Mouse (Mus musculus) midbrain, postnatal 0 days (tissue): ENCODE data around the gene Gm49378. TPM values are rescaled to one million over a fixed set of nuclear protein-coding genes. Genes with fewer than 3 reads are reported as not detected.

Experiments used
- ATAC-seq: fragments of 200-750 bp; cut with Nextera tagmentation; 2 replicates; pipeline ENCODE4 v1.8.0; 2017; ENCODE audit warnings: moderate number of reproducible peaks, mild to moderate bottlenecking, moderate TSS enrichment, moderate library complexity; ENCODE audit not compliant: low FRiP score
- DNase-seq: peaks from one replicate; pipeline ENCODE4 v3.0.0-alpha.2; 2015; ENCODE audit warnings: low spot score
- H3K27ac ChIP-seq: fragments of 300-500 bp; sonication (generic); 2 replicates; pipeline ENCODE4 v1.5.1; 2014; ENCODE audit warnings: low read depth, mild to moderate bottlenecking, low read length, mixed read lengths
- H3K27me3 ChIP-seq: fragments of 300-500 bp; sonication (generic); 2 replicates; pipeline ENCODE4 v1.6.1; 2014; ENCODE audit warnings: low read length, control low read depth, mixed read lengths; ENCODE audit not compliant: insufficient read depth
- H3K36me3 ChIP-seq: fragments of 300-500 bp; sonication (generic); 2 replicates; pipeline ENCODE4 v1.6.1; 2014; ENCODE audit warnings: low read length, control low read depth, mixed read lengths; ENCODE audit not compliant: insufficient read depth
- H3K4me1 ChIP-seq: fragments of 300-500 bp; sonication (generic); 2 replicates; pipeline ENCODE4 v1.6.1; 2014; ENCODE audit warnings: mild to moderate bottlenecking, control low read depth, antibody characterized with exemption, low read length, mixed read lengths; ENCODE audit not compliant: insufficient read depth
- H3K4me2 ChIP-seq: fragments of 300-500 bp; sonication (generic); 2 replicates; pipeline ENCODE4 v1.6.1; 2014; ENCODE audit warnings: low read depth, mild to moderate bottlenecking, low read length, mixed read lengths; ENCODE audit not compliant: poor library complexity, severe bottlenecking
- H3K4me3 ChIP-seq: fragments of 300-500 bp; sonication (generic); 2 replicates; pipeline ENCODE4 v1.5.1; 2014; ENCODE audit warnings: low read depth, mild to moderate bottlenecking, low read length, moderate library complexity
- H3K9ac ChIP-seq: fragments of 300-500 bp; sonication (generic); replicated peaks from 2 replicates; pipeline ENCODE4 v1.6.1; 2014; ENCODE audit warnings: mild to moderate bottlenecking, low read length, moderate library complexity, mixed read lengths; ENCODE audit not compliant: poor library complexity, severe bottlenecking
- H3K9me3 ChIP-seq: fragments of 300-500 bp; sonication (generic); 2 replicates; pipeline ENCODE4 v1.6.1; 2016; ENCODE audit warnings: low read length, control low read depth
- CTCF ChIP-seq: IDR thresholded peaks from 2 replicates; pipeline ENCODE4 v1.5.1; 2016; ENCODE audit warnings: antibody characterized with exemption, mild to moderate bottlenecking
- WGBS: fragments of 180-500 bp; shearing (Covaris S2); extraction: QIAGEN DNeasy Blood & Tissue Kit; methylation state at CpG from one replicate; pipeline ENCODE4 v1.1.7; 2014; 5-methylcytosine and 5-hydroxymethylcytosine counted together
- polyA plus RNA-seq: library from polyadenylated mRNA; unstranded; fragments of >200 nt; fragmentation: Nextera tagmentation; extraction: Ambion mirVana; gene quantifications from 2 replicates; pipeline ENCODE4 v1.2.1, GENCODE M21; 2015
- total RNA-seq: library from RNA; depleted of rRNA; stranded (reverse); fragments of >200 nt; gene quantifications from 2 replicates; pipeline ENCODE4 v1.2.3, GENCODE M21; 2014

Gene Gm49378
- total and polyA plus RNA-seq, 2 experiments from 2014 or later, result 2.8 to 6.7 TPM

GRCm38 (mm10) chr14:55656935-55657334 lies 19.2 kb upstream of the Gm49378 start:
- no peaks in the 10 kb centered on the region for H3K27me3 ChIP-seq
- ATAC-seq (no peak), DNase-seq (no peak)
- no peak overlapping the region for H3K4me2 ChIP-seq
- H3K36me3 ChIP-seq, result 0 out of 2 replicates have a peak, but pooled peaks cover 10% of the 10 kb centered on the region
- WGBS, result 90% methylated on average over 3 of the region's 3 CpGs
- no peaks in the 10 kb centered on the region for H3K4me1 ChIP-seq
- H3K9me3 ChIP-seq, result no peaks in the 10 kb centered on the region
- no peak for TF ChIP-seq CTCF
- H3K27ac ChIP-seq, result no peak overlapping the region
- no peak overlapping the region for H3K4me3 ChIP-seq
- no peak overlapping the region for H3K9ac ChIP-seq

- no peak for TF ChIP-seq CTCF
- DNase-seq (no peak), ATAC-seq (no peak)
- Histone ChIP-seq H3K36me3 (no peaks in the 10 kb centered on the region), H3K4me1 (no peaks in the 10 kb centered on the region), H3K9me3 (no peaks in the 10 kb centered on the region), H3K4me3 (no peak overlapping the region), H3K27ac (no peak overlapping the region), H3K4me2 (no peak overlapping the region), H3K27me3 (no peaks in the 10 kb centered on the region), H3K9ac (no peak overlapping the region)
- 89% methylated on average over 7 of the region's 7 CpGs for WGBS
Measured at GRCm38 (mm10) chr14:55651528-55651927, 13.8 kb upstream of the Gm49378 start.

GRCm38 (mm10) chr14:55649884-55650283 lies 12.2 kb upstream of the Gm49378 start, which contains the start of gene Tssk4:
Gene Tssk4 (plus strand): TSS chr14:55650184.
- H3K4me2 ChIP-seq, result no peak within 1 kb of the TSS

GRCm38 (mm10) chr14:55644261-55644888 lies 6.7 kb upstream of the Gm49378 start:
- H3K4me3 ChIP-seq, result peak overlapping the region; percentile 97
- no peaks in the 10 kb centered on the region for H3K9me3 ChIP-seq
- no peaks in the 10 kb centered on the region for H3K27me3 ChIP-seq
- no peak overlapping the region for H3K27ac ChIP-seq
- no peak for DNase-seq
- ATAC-seq, result no peak
- peak overlapping the region; percentile 77 for H3K4me2 ChIP-seq
- H3K9ac ChIP-seq, result peak overlapping the region; percentile 94; the same call in 1 of the 2 replicates
- H3K36me3 ChIP-seq, result peaks cover 15% of the 10 kb centered on the region
- no peak for TF ChIP-seq CTCF
- 30% methylated on average over 17 of the region's 17 CpGs for WGBS
- 0 out of 2 replicates have a peak, but pooled peaks cover 6% of the 10 kb centered on the region for H3K4me1 ChIP-seq

More at GRCm38 (mm10) chr14:55649884-55650283, 12.2 kb upstream of the Gm49378 start, which contains the start of gene Tssk4:
- 99% methylated on average over 2 of the region's 2 CpGs for WGBS
- Histone ChIP-seq H3K4me3 (no peak within 1 kb of the TSS), H3K9ac (no peak within 1 kb of the TSS), H3K36me3 (no peaks in the 10 kb centered on the region), H3K27ac (no peak within 1 kb of the TSS), H3K4me1 (0 out of 2 replicates have a peak, but pooled peaks cover 2% of the 10 kb centered on the region), H3K27me3 (no peaks in the 10 kb centered on the region), H3K9me3 (no peaks in the 10 kb centered on the region)
- no peak for ATAC-seq
- no peak for TF ChIP-seq CTCF
- DNase-seq, result no peak

DNA sequence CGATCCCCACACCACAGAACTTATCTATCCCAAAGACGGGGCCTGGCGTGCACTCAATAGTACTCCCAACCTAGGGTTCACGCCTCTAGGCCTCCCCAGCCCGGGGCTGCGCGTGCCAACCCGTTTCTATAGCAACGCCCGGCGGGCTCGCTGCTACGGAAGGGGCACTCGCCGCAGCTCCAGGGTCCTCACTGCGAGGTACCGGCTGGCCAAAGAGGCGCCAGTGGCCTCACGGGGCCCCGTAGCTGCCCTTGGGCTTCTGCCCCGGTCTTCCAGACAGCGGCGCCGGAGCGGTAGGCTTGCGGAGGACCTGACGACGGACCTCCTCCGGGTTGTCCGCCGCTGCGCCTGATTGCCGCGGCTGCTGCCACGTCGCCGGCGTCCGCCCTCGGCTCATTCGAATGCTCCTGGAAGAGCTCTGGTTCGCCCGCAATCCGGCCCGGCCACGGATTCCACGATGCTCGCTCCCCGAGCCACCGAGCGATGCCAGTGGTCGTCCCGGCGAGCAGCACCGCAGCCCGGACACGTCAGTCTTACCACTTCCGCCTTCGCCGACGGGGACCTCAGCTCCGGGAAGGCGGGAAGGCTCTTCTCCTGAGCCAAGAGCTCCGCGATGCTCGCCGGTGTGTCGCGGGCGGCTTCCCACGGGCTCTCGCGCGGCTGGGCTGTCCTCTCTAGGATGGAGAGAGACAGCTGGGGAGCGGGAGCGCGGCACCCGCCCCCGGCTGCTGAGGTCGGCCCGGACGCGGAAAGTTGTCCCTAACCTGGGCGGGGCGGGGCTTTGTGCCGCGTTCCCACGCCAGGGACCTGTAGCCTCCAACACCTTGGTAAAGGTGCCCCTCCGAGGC lies 5.6 kb upstream of the Gm49378 start, which contains the start of gene Tm9sf1:
Gene Tm9sf1 (minus strand): TSS at position 747 of the 848 bp plus-strand sequence.
- Histone ChIP-seq H3K36me3 (peaks cover 22% of the 10 kb centered on the region), H3K27ac (peak within 1 kb of the TSS; percentile 96), H3K4me1 (0 out of 2 replicates have a peak, but pooled peaks cover 6% of the 10 kb centered on the region), H3K9me3 (no peaks in the 10 kb centered on the region), H3K4me2 (peak within 1 kb of the TSS; percentile 77), H3K4me3 (peak within 1 kb of the TSS; percentile 97), H3K9ac (peak within 1 kb of the TSS; percentile 94), H3K27me3 (no peaks in the 10 kb centered on the region)
- TF ChIP-seq CTCF, result peak; percentile 11; the same call in 1 of the 2 replicates
- under 1% methylated on average over 89 of the region's 89 CpGs for WGBS
- peak; percentile 87 for ATAC-seq
- peak; percentile 80 for DNase-seq
